ENCODE assay signal across 9 mouse cellular contexts in the genomic region with DNA sequence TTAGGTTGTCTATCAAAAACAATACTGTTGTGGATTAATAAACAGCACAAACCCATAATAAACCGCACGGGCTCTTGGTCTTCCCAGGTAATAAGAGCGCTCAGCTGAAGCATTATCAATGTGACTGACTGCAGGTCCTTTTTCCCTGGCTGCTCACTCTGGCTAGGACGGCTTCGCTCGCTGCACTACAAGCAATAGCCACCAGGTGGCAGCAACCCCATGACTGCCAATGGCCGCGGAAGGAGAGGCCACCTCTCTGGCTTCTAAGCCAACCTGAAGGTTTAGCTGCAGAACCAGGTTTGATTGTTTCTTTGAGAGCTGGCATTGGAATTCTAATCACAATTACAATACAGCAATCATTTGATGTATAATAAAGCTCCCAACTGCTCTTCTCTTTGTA. TPM values are rescaled to one million over a fixed set of nuclear protein-coding genes. Genes with fewer than 3 reads are reported as not detected.
DNase-seq lines count a peak whose midpoint lies in the region; ATAC-seq and TF ChIP-seq lines count a peak whose summit lies in the region.
"Had no signal": no experiment of that assay in that cellular context is flagged by ENCODE, and none has a peak within 500 bp of the region (broad histone marks: within the 10 kb centered on the region; RNA-seq: fewer than 3 reads in every experiment).

No protein-coding gene starts in this region.

- 7% methylated on average over 8 of the region's 8 CpGs for WGBS in heart, embryonic 14.5 days
- WGBS in liver, postnatal 0 days (ENCODE audit: insufficient replicate concordance): 7% methylated on average over 8 of the region's 8 CpGs
- WGBS in neural tube, embryonic 14.5 days: 8% methylated on average over 8 of the region's 8 CpGs

- no peak overlapping the region for H3K27ac ChIP-seq in heart, embryonic 14.5 days (replicated peaks in 1 of 2; ENCODE audit: control insufficient read depth in 1 of 2, insufficient read depth in 1 of 2, low read depth in 2 of 2, low read length in 2 of 2)
- H3K27ac ChIP-seq in liver, postnatal 0 days (ENCODE audit: low read depth): no peak overlapping the region
- no peak overlapping the region for H3K27ac ChIP-seq in neural tube, embryonic 14.5 days (ENCODE audit: low read depth, low read length)
- H3K27ac ChIP-seq: heart, embryonic 13.5 days had no signal

- TF ChIP-seq CTCF in liver, postnatal 0 days (IDR thresholded peaks at IDR 0.05; ENCODE audit: low read depth): peak; percentile 98

- H3K4me2 ChIP-seq in heart, embryonic 14.5 days (ENCODE audit: low read length): no peak overlapping the region
- no peak overlapping the region for H3K4me2 ChIP-seq in liver, postnatal 0 days (ENCODE audit: low read depth, low read length)
- no peak overlapping the region for H3K4me2 ChIP-seq in neural tube, embryonic 14.5 days (ENCODE audit: low read depth, low read length)
- H3K4me2 ChIP-seq: heart, embryonic 13.5 days had no signal

- 0 out of 2 replicates have a peak, but pooled peaks have one; percentile 50 for ATAC-seq in heart, embryonic 14.5 days (ENCODE audit: insufficient number of reproducible peaks, insufficient read depth, low FRiP score, low read depth)
- peak; percentile 69 for ATAC-seq in liver, postnatal 0 days
- ATAC-seq in neural tube, embryonic 14.5 days (ENCODE audit: low read depth): peak; percentile 91

- TF ChIP-seq EP300 in liver, postnatal 0 days (IDR thresholded peaks at IDR 0.05; ENCODE audit: low read depth): no peak

- no peak overlapping the region for H3K9ac ChIP-seq in heart, embryonic 14.5 days (ENCODE audit: low read length)
- H3K9ac ChIP-seq in liver, postnatal 0 days (replicated peaks): no peak overlapping the region
- no peak overlapping the region for H3K9ac ChIP-seq in neural tube, embryonic 14.5 days (replicated peaks; ENCODE audit: low read depth, low read length)
- H3K9ac ChIP-seq: heart, embryonic 13.5 days had no signal

- H3K4me3 ChIP-seq in heart, embryonic 14.5 days (ENCODE audit: control insufficient read depth in 1 of 2, insufficient read depth in 1 of 2, low read depth in 1 of 2, low read length in 2 of 2): no peak overlapping the region
- no peak overlapping the region for H3K4me3 ChIP-seq in liver, postnatal 0 days (ENCODE audit: low read depth, low read length)
- no peak overlapping the region for H3K4me3 ChIP-seq in neural tube, embryonic 14.5 days (ENCODE audit: low read depth, low read length)
- H3K4me3 ChIP-seq: heart, embryonic 13.5 days had no signal

- H3K27me3 ChIP-seq in heart, embryonic 14.5 days (ENCODE audit: control insufficient read depth, insufficient read depth, low read length): no peaks in the 10 kb centered on the region
- no peaks in the 10 kb centered on the region for H3K27me3 ChIP-seq in liver, postnatal 0 days (ENCODE audit: insufficient read depth, low read length)
- H3K27me3 ChIP-seq in neural tube, embryonic 14.5 days (ENCODE audit: control insufficient read depth, insufficient read depth, low read length): no peaks in the 10 kb centered on the region
- H3K27me3 ChIP-seq: heart, embryonic 13.5 days had no signal

- peak; percentile 84 for DNase-seq in CD4-positive, CD25-positive, alpha-beta regulatory T cell, adult 2 months (ENCODE audit: low read depth, low spot score)
- peak; percentile 84 for DNase-seq in adrenal gland, postnatal 14 days
- DNase-seq in embryo, embryonic 9.5 days (ENCODE audit: extremely low spot score): peak; percentile 86
- DNase-seq in kidney, postnatal 14 days: peak; percentile 80
- DNase-seq in liver, postnatal 0 days: peak; percentile 88
- DNase-seq in testis, postnatal 14 days (ENCODE audit: low spot score): peak; percentile 53

- H3K36me3 ChIP-seq in heart, embryonic 14.5 days (ENCODE audit: control insufficient read depth, insufficient read depth, low read length): no peaks in the 10 kb centered on the region
- no peaks in the 10 kb centered on the region for H3K36me3 ChIP-seq in liver, postnatal 0 days (replicated peaks; ENCODE audit: insufficient read depth, low read length)
- no peaks in the 10 kb centered on the region for H3K36me3 ChIP-seq in neural tube, embryonic 14.5 days (ENCODE audit: control insufficient read depth, insufficient read depth, low read length)
- H3K36me3 ChIP-seq: heart, embryonic 13.5 days had no signal

- no peaks in the 10 kb centered on the region for H3K9me3 ChIP-seq in heart, embryonic 14.5 days (ENCODE audit: control insufficient read depth, low read length)
- H3K9me3 ChIP-seq in liver, postnatal 0 days (ENCODE audit: low read length): no peaks in the 10 kb centered on the region
- no peaks in the 10 kb centered on the region for H3K9me3 ChIP-seq in neural tube, embryonic 14.5 days (ENCODE audit: control insufficient read depth, low read length)
- H3K9me3 ChIP-seq: heart, embryonic 13.5 days had no signal

- peaks cover 5 to 9% of the 10 kb centered on the region in 2 experiments; a peak in 3 of 4 replicates for H3K4me1 ChIP-seq in heart, embryonic 14.5 days (ENCODE audit: control insufficient read depth in 2 of 2, insufficient read depth in 2 of 2, low read length in 2 of 2)
- H3K4me1 ChIP-seq in liver, postnatal 0 days (ENCODE audit: insufficient read depth): no peaks in the 10 kb centered on the region
- no peaks in the 10 kb centered on the region for H3K4me1 ChIP-seq in neural tube, embryonic 14.5 days (ENCODE audit: control insufficient read depth, insufficient read depth, low read length)

RNA-seq across cellular contexts. Expression of gene Cybrd1, which starts 37.8 kb away (rescaled TPM):
- total RNA-seq in adrenal gland, postnatal 14 days (2021): 0.89 and 0.98 TPM in 2 replicates
- 1.00 and 1.1 TPM in 2 replicates for polyA plus RNA-seq in heart, embryonic 14.5 days (2014; fragmentation: Nextera tagmentation; extraction: Ambion mirVana)
- 0.20 and 0.22 TPM in 2 replicates for polyA plus RNA-seq in liver, postnatal 0 days (2015; fragmentation: Nextera tagmentation; extraction: Ambion mirVana)
- 1.8 and 2.5 TPM in 2 replicates for polyA plus RNA-seq in neural tube, embryonic 14.5 days (2014; fragmentation: Nextera tagmentation; extraction: Ambion mirVana)

RNA-seq across cellular contexts. Expression of gene Dync1i2, which starts 56.0 kb away (rescaled TPM):
- total RNA-seq in adrenal gland, postnatal 14 days (2021): 84.0 and 84.5 TPM in 2 replicates
- 73.3 and 73.4 TPM in 2 replicates for polyA plus RNA-seq in heart, embryonic 14.5 days (2014; fragmentation: Nextera tagmentation; extraction: Ambion mirVana)
- polyA plus RNA-seq in liver, postnatal 0 days (2015; fragmentation: Nextera tagmentation; extraction: Ambion mirVana): 20.9 and 21.5 TPM in 2 replicates
- 229 and 268 TPM in 2 replicates for polyA plus RNA-seq in neural tube, embryonic 14.5 days (2014; fragmentation: Nextera tagmentation; extraction: Ambion mirVana)
